Mouse (Mus musculus): ENCODE measurements at regions not wholly inside any gene's neighbourhood (a gene's known extent, or its start where the extent isn't known, plus 50 kb on each side); places are given as distances from the start of the nearest gene placed in this dataset.

DNA sequence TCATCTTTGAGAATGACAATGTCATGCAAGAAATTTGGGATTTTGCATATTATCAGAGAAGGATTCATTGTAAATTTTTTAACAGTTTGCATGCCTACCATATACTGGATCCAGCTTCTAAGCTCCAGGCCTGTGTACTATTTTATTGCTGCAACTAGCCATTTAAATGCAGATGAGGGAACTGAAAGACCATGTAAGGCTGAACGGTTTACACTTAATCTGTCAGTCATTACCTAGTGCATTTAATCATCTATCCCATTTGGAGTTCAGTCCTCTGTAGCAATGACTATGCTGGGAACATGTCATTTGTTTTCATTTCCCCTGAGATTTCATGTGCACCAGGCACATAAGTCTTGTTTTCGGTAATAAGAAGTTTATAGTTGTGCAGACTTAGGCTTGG, 631.8 kb upstream of the Gm21961 start:
- Histone ChIP-seq H3K9me3 (ENCODE audit: control insufficient read depth) (no peaks in the 10 kb centered on the region), H3K36me3 (ENCODE audit: control insufficient read depth, insufficient read depth) (no peaks in the 10 kb centered on the region), H3K27ac (ENCODE audit: low read depth, low read length) (no peak overlapping the region), H3K4me3 (ENCODE audit: low read depth, low read length) (no peak overlapping the region), H3K4me2 (replicated peaks; ENCODE audit: low read depth) (no peak overlapping the region), H3K4me1 (replicated peaks; ENCODE audit: control insufficient read depth, insufficient read depth, low read length) (no peaks in the 10 kb centered on the region), H3K9ac (ENCODE audit: low read depth, low read length) (no peak overlapping the region), H3K27me3 (replicated peaks; ENCODE audit: control insufficient read depth, insufficient read depth, low read length) (no peaks in the 10 kb centered on the region)
- WGBS = 78% methylated on average over 2 of the region's 2 CpGs
- ATAC-seq = no peak
- TF ChIP-seq CTCF (IDR thresholded peaks at IDR 0.05; ENCODE audit: low read depth) = no peak

DNA sequence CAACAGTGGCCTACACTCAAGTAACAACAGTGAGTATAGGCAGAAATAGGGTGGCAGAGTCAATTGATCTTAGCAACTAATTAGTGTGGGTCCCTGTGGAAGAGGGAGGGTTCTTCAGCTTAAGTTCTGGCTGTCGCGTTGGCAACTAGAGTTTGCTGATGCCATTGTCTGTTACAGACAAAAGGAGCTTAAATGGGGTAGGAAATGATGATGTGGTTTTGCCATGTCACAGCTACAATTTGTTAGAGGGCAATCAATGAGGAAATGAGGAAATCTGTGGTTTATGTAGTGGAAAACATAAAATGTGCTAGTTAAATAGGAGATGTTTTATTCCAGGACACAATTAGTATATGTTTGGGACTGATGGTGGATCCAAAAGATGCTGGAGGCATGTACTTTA, 624.8 kb upstream of the Gm21961 start:
- 66% methylated on average over 2 of the region's 2 CpGs for WGBS
- H3K27ac ChIP-seq (ENCODE audit: low read depth, low read length) = no peak overlapping the region
- H3K9me3 ChIP-seq (ENCODE audit: control insufficient read depth) = no peaks in the 10 kb centered on the region
- no peak overlapping the region for H3K9ac ChIP-seq (ENCODE audit: low read depth, low read length)
- TF ChIP-seq CTCF (IDR thresholded peaks at IDR 0.05; ENCODE audit: low read depth) = no peak
- no peaks in the 10 kb centered on the region for H3K36me3 ChIP-seq (ENCODE audit: control insufficient read depth, insufficient read depth)
- no peaks in the 10 kb centered on the region for H3K27me3 ChIP-seq (replicated peaks; ENCODE audit: control insufficient read depth, insufficient read depth, low read length)
- ATAC-seq = no peak
- no peaks in the 10 kb centered on the region for H3K4me1 ChIP-seq (replicated peaks; ENCODE audit: control insufficient read depth, insufficient read depth, low read length)
- H3K4me3 ChIP-seq (ENCODE audit: low read depth, low read length) = no peak overlapping the region
- H3K4me2 ChIP-seq (replicated peaks; ENCODE audit: low read depth) = no peak overlapping the region

DNA sequence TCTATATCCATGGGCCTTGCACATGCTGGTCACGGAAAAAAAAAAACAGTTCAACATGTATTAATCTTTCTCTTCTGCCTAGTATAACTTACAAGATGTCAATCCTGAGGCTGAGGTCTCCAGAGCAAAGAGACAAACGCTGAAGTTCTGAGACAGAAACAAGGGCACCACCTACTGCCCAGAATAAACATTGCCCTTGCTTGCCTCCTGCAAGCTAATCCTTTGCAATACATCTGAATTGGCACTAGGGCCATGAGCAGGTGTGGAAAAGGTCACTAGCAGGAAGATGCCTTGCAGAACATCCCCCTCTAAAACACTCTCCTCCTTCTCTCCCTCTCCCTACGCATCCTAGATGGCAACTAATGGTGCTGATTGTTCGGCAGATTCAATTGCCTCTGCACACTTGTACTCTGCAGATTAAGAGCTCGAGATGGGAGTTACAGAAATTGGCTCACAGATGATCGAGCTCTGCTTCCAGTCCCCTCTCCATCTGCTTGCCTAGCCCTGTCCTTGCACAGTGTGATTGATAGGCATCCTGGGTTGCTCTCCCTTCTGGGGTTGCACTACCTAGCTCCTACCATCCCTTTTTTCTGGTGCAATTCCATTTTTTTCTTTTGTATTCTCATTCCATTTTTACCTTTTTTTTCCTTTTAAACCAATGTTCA, 622.9 kb upstream of the Gm21961 start:
- peak; percentile 82 for TF ChIP-seq CTCF (IDR thresholded peaks at IDR 0.05; ENCODE audit: low read depth)
- WGBS = 42% methylated on average over 6 of the region's 6 CpGs
- Histone ChIP-seq H3K9me3 (ENCODE audit: control insufficient read depth) (no peaks in the 10 kb centered on the region), H3K27me3 (replicated peaks; ENCODE audit: control insufficient read depth, insufficient read depth, low read length) (no peaks in the 10 kb centered on the region), H3K9ac (ENCODE audit: low read depth, low read length) (no peak overlapping the region), H3K4me3 (ENCODE audit: low read depth, low read length) (no peak overlapping the region), H3K4me2 (replicated peaks; ENCODE audit: low read depth) (no peak overlapping the region), H3K36me3 (ENCODE audit: control insufficient read depth, insufficient read depth) (no peaks in the 10 kb centered on the region), H3K4me1 (replicated peaks; ENCODE audit: control insufficient read depth, insufficient read depth, low read length) (no peaks in the 10 kb centered on the region), H3K27ac (ENCODE audit: low read depth, low read length) (no peak overlapping the region)
- no peak for ATAC-seq

DNA sequence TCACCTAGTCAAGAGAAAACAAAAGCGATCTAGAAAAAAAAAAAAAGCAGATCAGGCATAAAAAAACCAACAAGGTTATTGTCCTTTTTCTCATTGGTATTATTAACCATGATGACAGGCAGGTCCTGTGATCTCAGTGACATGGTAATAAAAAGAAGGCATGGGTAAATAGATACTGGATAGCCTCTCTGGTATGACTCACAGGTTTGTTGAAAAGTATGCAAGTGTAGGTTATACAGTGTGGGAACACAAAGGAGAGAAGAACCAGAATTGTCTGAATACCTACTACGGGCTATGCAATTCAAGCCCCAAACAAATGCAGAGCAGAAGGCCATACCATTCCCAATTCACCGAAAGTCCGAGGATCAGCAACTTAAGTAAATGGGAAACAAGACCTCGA, 617.7 kb upstream of the Gm21961 start:
- TF ChIP-seq CTCF (IDR thresholded peaks at IDR 0.05; ENCODE audit: low read depth) = no peak
- Histone ChIP-seq H3K9ac (ENCODE audit: low read depth, low read length) (no peak overlapping the region), H3K9me3 (ENCODE audit: control insufficient read depth) (no peaks in the 10 kb centered on the region), H3K27ac (ENCODE audit: low read depth, low read length) (no peak overlapping the region), H3K4me1 (replicated peaks; ENCODE audit: control insufficient read depth, insufficient read depth, low read length) (no peaks in the 10 kb centered on the region), H3K36me3 (ENCODE audit: control insufficient read depth, insufficient read depth) (no peaks in the 10 kb centered on the region), H3K4me2 (replicated peaks; ENCODE audit: low read depth) (no peak overlapping the region), H3K4me3 (ENCODE audit: low read depth, low read length) (no peak overlapping the region), H3K27me3 (replicated peaks; ENCODE audit: control insufficient read depth, insufficient read depth, low read length) (no peaks in the 10 kb centered on the region)
- WGBS = 77% methylated on average over 5 of the region's 5 CpGs
- peak; percentile 69; the same call in 1 of the 2 replicates for ATAC-seq

DNA sequence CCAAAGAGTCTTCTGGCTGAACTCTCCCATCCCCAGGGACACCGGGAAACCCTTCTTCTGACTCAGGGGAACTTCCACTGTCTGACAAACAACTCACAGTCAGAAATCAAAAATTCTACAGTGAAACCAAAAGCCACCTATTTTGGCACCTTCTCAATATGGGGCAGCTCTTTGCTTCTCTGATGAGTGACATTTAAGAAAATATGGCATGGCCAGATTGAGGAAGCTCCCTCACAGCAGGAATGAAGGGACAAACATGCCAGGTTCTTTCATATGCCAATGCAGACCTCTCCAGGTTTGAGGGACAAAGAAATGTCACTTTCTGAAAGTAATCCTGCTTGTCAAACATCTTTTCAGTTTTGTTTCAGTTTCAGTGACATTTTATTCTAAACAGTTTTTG, 615.8 kb upstream of the Gm21961 start:
- H3K4me1 ChIP-seq (replicated peaks; ENCODE audit: control insufficient read depth, insufficient read depth, low read length) = no peaks in the 10 kb centered on the region
- no peaks in the 10 kb centered on the region for H3K9me3 ChIP-seq (ENCODE audit: control insufficient read depth)
- H3K27me3 ChIP-seq (replicated peaks; ENCODE audit: control insufficient read depth, insufficient read depth, low read length) = no peaks in the 10 kb centered on the region
- no peaks in the 10 kb centered on the region for H3K36me3 ChIP-seq (ENCODE audit: control insufficient read depth, insufficient read depth)
- ATAC-seq = no peak
- H3K4me3 ChIP-seq (ENCODE audit: low read depth, low read length) = no peak overlapping the region
- no peak overlapping the region for H3K9ac ChIP-seq (ENCODE audit: low read depth, low read length)
- no peak for TF ChIP-seq CTCF (IDR thresholded peaks at IDR 0.05; ENCODE audit: low read depth)
- no peak overlapping the region for H3K27ac ChIP-seq (ENCODE audit: low read depth, low read length)
- 86% methylated on average over 1 of the region's 1 CpGs for WGBS
- H3K4me2 ChIP-seq (replicated peaks; ENCODE audit: low read depth) = no peak overlapping the region

DNA sequence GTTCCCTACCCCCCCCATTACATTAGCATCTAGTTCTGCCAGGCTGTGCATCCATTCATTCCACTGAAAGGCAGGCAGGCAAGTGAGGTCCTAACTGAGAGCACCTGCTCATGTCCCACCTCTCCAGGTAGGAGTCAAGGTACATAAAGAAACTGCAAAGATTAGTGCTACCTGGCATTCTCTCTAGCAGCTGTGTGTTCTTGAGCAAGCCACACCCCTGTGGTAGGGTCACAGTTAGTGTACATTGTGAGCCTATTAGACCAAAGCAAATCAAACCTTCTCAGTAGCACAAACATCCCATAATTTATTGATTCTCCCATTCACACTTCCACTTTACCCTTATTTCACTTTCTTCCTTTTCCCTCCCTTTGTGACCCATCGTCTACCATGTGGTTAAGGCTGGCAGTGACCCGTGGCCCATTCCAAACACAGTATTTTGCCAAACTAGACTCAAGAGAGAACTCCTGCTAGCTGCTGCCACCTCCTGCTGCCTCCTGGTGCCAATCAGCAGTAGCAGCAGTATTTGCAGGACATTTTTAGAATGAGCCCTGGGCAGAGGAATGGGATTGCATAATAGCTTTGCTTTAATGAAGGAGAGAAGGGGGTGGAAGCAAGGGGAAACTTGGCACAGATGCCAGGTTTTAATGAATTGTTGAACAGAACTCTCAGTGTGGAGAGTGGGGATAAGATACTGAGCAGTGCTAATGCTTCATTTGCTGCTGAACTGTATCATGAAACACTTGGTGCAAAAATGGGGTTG, 578.2 kb upstream of the Gm21961 start:
- Histone ChIP-seq H3K4me1 (replicated peaks; ENCODE audit: control insufficient read depth, insufficient read depth, low read length) (no peaks in the 10 kb centered on the region), H3K27me3 (replicated peaks; ENCODE audit: control insufficient read depth, insufficient read depth, low read length) (no peaks in the 10 kb centered on the region), H3K9me3 (ENCODE audit: control insufficient read depth) (no peaks in the 10 kb centered on the region), H3K4me3 (ENCODE audit: low read depth, low read length) (no peak overlapping the region), H3K4me2 (replicated peaks; ENCODE audit: low read depth) (no peak overlapping the region), H3K36me3 (ENCODE audit: control insufficient read depth, insufficient read depth) (no peaks in the 10 kb centered on the region), H3K9ac (ENCODE audit: low read depth, low read length) (no peak overlapping the region), H3K27ac (ENCODE audit: low read depth, low read length) (no peak overlapping the region)
- TF ChIP-seq CTCF (IDR thresholded peaks at IDR 0.05; ENCODE audit: low read depth) = 0 out of 2 replicates have a peak, but pooled peaks have one; percentile 21
- no peak for ATAC-seq
- WGBS = 62% methylated on average over 2 of the region's 2 CpGs

All from intestine, postnatal 0 days (tissue).